28 mouse cellular contexts compared by ENCODE assay signal in the genomic region with DNA sequence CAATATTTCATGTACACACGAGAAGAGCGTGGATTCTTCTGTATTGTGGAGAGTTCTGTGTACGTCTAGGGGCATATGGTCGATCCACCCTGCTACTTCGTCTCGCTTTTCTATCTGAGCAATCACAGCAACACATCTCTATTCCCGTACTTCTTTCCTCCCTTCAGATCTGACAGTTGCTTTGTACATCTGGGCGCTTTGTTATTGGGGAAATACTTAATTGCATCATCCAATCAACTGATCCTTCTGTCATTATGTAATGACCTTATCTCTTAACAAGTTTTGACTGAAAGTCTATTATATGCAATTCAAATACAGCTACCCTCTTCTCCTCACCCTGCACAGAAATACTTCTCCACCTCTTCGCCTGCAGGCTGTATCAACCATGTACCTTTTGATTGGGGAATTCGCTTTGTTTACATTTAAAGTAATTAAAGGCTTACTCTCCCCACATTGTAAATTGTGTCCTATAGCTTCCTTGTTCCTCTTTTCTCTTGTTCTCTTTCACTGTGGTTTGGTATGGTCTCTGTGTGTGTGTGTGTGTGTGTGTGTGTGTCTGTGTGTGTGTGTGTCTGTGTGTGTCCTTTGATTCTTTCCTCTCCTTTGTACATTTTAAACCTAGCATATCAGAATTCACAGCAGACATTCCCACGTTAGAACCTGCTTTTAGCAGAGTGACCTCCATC. TPM values are rescaled to one million over a fixed set of nuclear protein-coding genes. Genes with fewer than 3 reads are reported as not detected.
"Had no signal": no experiment of that assay in that cellular context is flagged by ENCODE, and none has a peak within 500 bp of the region (broad histone marks: within the 10 kb centered on the region; RNA-seq: fewer than 3 reads in every experiment).

No protein-coding gene starts in this region.

- H3K27me3 ChIP-seq: liver, embryonic 15.5 days; lung, embryonic 15.5 days; megakaryocyte, embryonic 14.5 days; midbrain, embryonic 13.5 days; neural tube, embryonic 13.5 days; neural tube, embryonic 15.5 days; stomach, embryonic 15.5 days had no signal

- ATAC-seq: lung, postnatal 0 days; midbrain, embryonic 13.5 days; midbrain, embryonic 16.5 days had no signal

- DNase-seq: lung, adult 2 months; lung, postnatal 14 days; lung, postnatal 36 days; retina, postnatal 1 day; right cerebral cortex, adult 18-20 months; right cerebral cortex, postnatal 25 days; right cerebral cortex, postnatal 4 days; spleen, adult 18-20 months; thymus, adult 2 months; thymus, postnatal 25 days; thymus, postnatal 4 days had no signal

- H3K36me3 ChIP-seq: stomach, embryonic 15.5 days had no signal

- H3K4me2 ChIP-seq: liver, embryonic 15.5 days; lung, embryonic 15.5 days; midbrain, embryonic 11.5 days; midbrain, embryonic 13.5 days; neural tube, embryonic 13.5 days; neural tube, embryonic 15.5 days; stomach, embryonic 15.5 days had no signal

- H3K27ac ChIP-seq: liver, embryonic 15.5 days; lung, embryonic 15.5 days; macrophage; midbrain, embryonic 13.5 days; neural tube, embryonic 13.5 days; neural tube, embryonic 15.5 days; stomach, embryonic 15.5 days; stomach, postnatal 0 days had no signal

- H3K9ac ChIP-seq: liver, embryonic 15.5 days; lung, embryonic 15.5 days; midbrain, embryonic 13.5 days; neural tube, embryonic 13.5 days; neural tube, embryonic 15.5 days; stomach, embryonic 15.5 days had no signal

- H3K4me1 ChIP-seq: liver, embryonic 15.5 days; lung, embryonic 15.5 days; midbrain, embryonic 13.5 days; neural tube, embryonic 13.5 days; neural tube, embryonic 15.5 days; stomach, embryonic 15.5 days had no signal

- H3K4me3 ChIP-seq: liver, embryonic 15.5 days; lung, embryonic 15.5 days; megakaryocyte, embryonic 14.5 days; midbrain, embryonic 13.5 days; myocyte; neural tube, embryonic 13.5 days; neural tube, embryonic 15.5 days; stomach, embryonic 15.5 days had no signal

- H3K9me3 ChIP-seq: liver, embryonic 15.5 days; lung, embryonic 15.5 days; megakaryocyte, embryonic 14.5 days; midbrain, embryonic 13.5 days; neural tube, embryonic 13.5 days; neural tube, embryonic 15.5 days; stomach, embryonic 15.5 days had no signal

RNA-seq across cellular contexts. Expression of gene Myrfl, which starts 29.9 kb away (rescaled TPM):
- polyA plus RNA-seq: liver, embryonic 15.5 days; lung, adult 2 months; lung, postnatal 0 days; macrophage; neural tube, embryonic 15.5 days; urinary bladder, adult 2 months had no signal

RNA-seq across cellular contexts. Expression of gene Gm10271, which starts 45.8 kb away (rescaled TPM):
- polyA plus RNA-seq: liver, embryonic 15.5 days; lung, adult 2 months; lung, embryonic 15.5 days; lung, postnatal 0 days; macrophage; midbrain, embryonic 11.5 days; midbrain, embryonic 13.5 days; midbrain, embryonic 16.5 days; myocyte; neural tube, embryonic 11.5 days; neural tube, embryonic 13.5 days; neural tube, embryonic 15.5 days; small intestine, adult 2 months; stomach, embryonic 15.5 days; stomach, postnatal 0 days; testis, adult 2 months; thymus, adult 2 months; urinary bladder, adult 2 months had no signal

RNA-seq across cellular contexts. Expression of gene Best3, which starts 59.5 kb away (rescaled TPM):
- polyA plus RNA-seq: midbrain, embryonic 11.5 days; neural tube, embryonic 13.5 days had no signal
